Mouse (Mus musculus): ENCODE measurements around the gene Gchfr. TPM values are rescaled to one million over a fixed set of nuclear protein-coding genes. Genes with fewer than 3 reads are reported as not detected.

Gchfr gene
- polyA plus RNA-seq, 1 experiment from 2014 or later = not detected

- no peaks in the 10 kb centered on the region for H3K36me3 ChIP-seq (ENCODE audit: inconsistent target)
- no peaks in the 10 kb centered on the region for H3K79me2 ChIP-seq (ENCODE audit: inconsistent target)
- WGBS (ENCODE audit: missing documents) = 15% methylated on average over 2 of the region's 3 CpGs
- no peak overlapping the region for H3K4me3 ChIP-seq (ENCODE audit: inconsistent target)
- no peak overlapping the region for H3K27ac ChIP-seq
Observed at GRCm38 (mm10) chr2:119163135-119163534, 4.4 kb upstream of the Gchfr start.

GRCm38 (mm10) chr2:119163999-119164398 lies 3.6 kb upstream of the Gchfr start:
- no peaks in the 10 kb centered on the region for H3K79me2 ChIP-seq (ENCODE audit: inconsistent target)
- H3K4me3 ChIP-seq (ENCODE audit: inconsistent target) = no peak overlapping the region
- H3K27ac ChIP-seq = no peak overlapping the region
- H3K36me3 ChIP-seq (ENCODE audit: inconsistent target) = no peaks in the 10 kb centered on the region
- WGBS (ENCODE audit: missing documents) = 95% methylated on average over 4 of the region's 4 CpGs

GRCm38 (mm10) chr2:119165401-119165800 lies 2.2 kb upstream of the Gchfr start:
- Histone ChIP-seq H3K36me3 (ENCODE audit: inconsistent target) (no peaks in the 10 kb centered on the region), H3K79me2 (ENCODE audit: inconsistent target) (no peaks in the 10 kb centered on the region), H3K4me3 (ENCODE audit: inconsistent target) (no peak overlapping the region), H3K27ac (no peak overlapping the region)

GRCm38 (mm10) chr2:119167866-119168256 lies 288 bp downstream of the Gchfr start:
- H3K27ac ChIP-seq = no peak overlapping the region
- WGBS (ENCODE audit: missing documents) = 19% methylated on average over 25 of the region's 26 CpGs
- H3K36me3 ChIP-seq (ENCODE audit: inconsistent target) = no peaks in the 10 kb centered on the region
- no peaks in the 10 kb centered on the region for H3K79me2 ChIP-seq (ENCODE audit: inconsistent target)
- H3K4me3 ChIP-seq (ENCODE audit: inconsistent target) = no peak overlapping the region; the same call in 1 of the 2 replicates

- Histone ChIP-seq H3K36me3 (ENCODE audit: inconsistent target) (no peaks in the 10 kb centered on the region), H3K27ac (no peak overlapping the region), H3K4me3 (ENCODE audit: inconsistent target) (no peak overlapping the region), H3K79me2 (ENCODE audit: inconsistent target) (no peaks in the 10 kb centered on the region)
- WGBS (ENCODE audit: missing documents) = 85% methylated on average over 2 of the region's 2 CpGs
Observed at GRCm38 (mm10) chr2:119170282-119170681, 2.7 kb downstream of the Gchfr start.

- no peak overlapping the region for H3K27ac ChIP-seq
- no peak overlapping the region for H3K4me3 ChIP-seq (ENCODE audit: inconsistent target)
- 87% methylated on average over 8 of the region's 8 CpGs for WGBS (ENCODE audit: missing documents)
- no peaks in the 10 kb centered on the region for H3K36me3 ChIP-seq (ENCODE audit: inconsistent target)
- no peaks in the 10 kb centered on the region for H3K79me2 ChIP-seq (ENCODE audit: inconsistent target)
Observed at GRCm38 (mm10) chr2:119171574-119171973, 4.0 kb downstream of the Gchfr start.

- 94% methylated on average over 7 of the region's 7 CpGs for WGBS (ENCODE audit: missing documents)
- H3K27ac ChIP-seq = no peak overlapping the region
Observed at GRCm38 (mm10) chr2:119172446-119172845, 4.9 kb downstream of the Gchfr start.

GRCm38 (mm10) chr2:119172862-119173576 lies 5.4 kb downstream of the Gchfr start:
- H3K27ac ChIP-seq = no peak overlapping the region
- no peaks in the 10 kb centered on the region for H3K79me2 ChIP-seq (ENCODE audit: inconsistent target)
- H3K4me3 ChIP-seq (ENCODE audit: inconsistent target) = no peak overlapping the region
- WGBS (ENCODE audit: missing documents) = 60% methylated on average over 13 of the region's 13 CpGs
- no peaks in the 10 kb centered on the region for H3K36me3 ChIP-seq (ENCODE audit: inconsistent target)

More at GRCm38 (mm10) chr2:119172446-119172845, 4.9 kb downstream of the Gchfr start:
- Histone ChIP-seq H3K36me3 (ENCODE audit: inconsistent target) (no peaks in the 10 kb centered on the region), H3K79me2 (ENCODE audit: inconsistent target) (no peaks in the 10 kb centered on the region), H3K4me3 (ENCODE audit: inconsistent target) (no peak overlapping the region)

GRCm38 (mm10) chr2:119173991-119174651 lies 6.5 kb downstream of the Gchfr start, which contains the start of gene Gm14137:
Gene Gm14137 (plus strand): TSS chr2:119174509.
- no peak within 1 kb of the TSS for H3K27ac ChIP-seq

GRCm38 (mm10) chr2:119174866-119175265 lies 7.3 kb downstream of the Gchfr start:
- no peak overlapping the region for H3K4me3 ChIP-seq (ENCODE audit: inconsistent target)
- peaks cover 16% of the 10 kb centered on the region; the same call in 1 of the 2 replicates for H3K36me3 ChIP-seq (ENCODE audit: inconsistent target)
- 97% methylated on average over 14 of the region's 14 CpGs for WGBS (ENCODE audit: missing documents)
- H3K79me2 ChIP-seq (ENCODE audit: inconsistent target) = no peaks in the 10 kb centered on the region
- no peak overlapping the region for H3K27ac ChIP-seq

More at GRCm38 (mm10) chr2:119173991-119174651, 6.5 kb downstream of the Gchfr start, which contains the start of gene Gm14137:
- WGBS (ENCODE audit: missing documents) = 85% methylated on average over 8 of the region's 8 CpGs
- no peaks in the 10 kb centered on the region for H3K79me2 ChIP-seq (ENCODE audit: inconsistent target)
- H3K36me3 ChIP-seq (ENCODE audit: inconsistent target) = peaks cover 8% of the 10 kb centered on the region; the same call in 1 of the 2 replicates
- no peak within 1 kb of the TSS for H3K4me3 ChIP-seq (ENCODE audit: inconsistent target)

- no peak overlapping the region for H3K27ac ChIP-seq
- 84% methylated on average over 6 of the region's 6 CpGs for WGBS (ENCODE audit: missing documents)
- H3K79me2 ChIP-seq (ENCODE audit: inconsistent target) = no peaks in the 10 kb centered on the region
- no peak overlapping the region for H3K4me3 ChIP-seq (ENCODE audit: inconsistent target)
- peaks cover 23% of the 10 kb centered on the region; the same call in 1 of the 2 replicates for H3K36me3 ChIP-seq (ENCODE audit: inconsistent target)
Observed at GRCm38 (mm10) chr2:119175614-119176013, 8.0 kb downstream of the Gchfr start.

GRCm38 (mm10) chr2:119176761-119177160 lies 9.2 kb downstream of the Gchfr start:
- Histone ChIP-seq H3K27ac (no peak overlapping the region), H3K79me2 (ENCODE audit: inconsistent target) (no peaks in the 10 kb centered on the region), H3K36me3 (ENCODE audit: inconsistent target) (peaks cover 26% of the 10 kb centered on the region; the same call in 1 of the 2 replicates), H3K4me3 (ENCODE audit: inconsistent target) (no peak overlapping the region)
- 93% methylated on average over 3 of the region's 3 CpGs for WGBS (ENCODE audit: missing documents)

GRCm38 (mm10) chr2:119177384-119177939 lies 9.9 kb downstream of the Gchfr start:
- H3K4me3 ChIP-seq (ENCODE audit: inconsistent target) = no peak overlapping the region
- WGBS (ENCODE audit: missing documents) = 83% methylated on average over 5 of the region's 5 CpGs

GRCm38 (mm10) chr2:119182914-119183313 lies 15.3 kb downstream of the Gchfr start:
- no peak overlapping the region for H3K27ac ChIP-seq
- peaks cover 59% of the 10 kb centered on the region; the same call in 1 of the 2 replicates for H3K36me3 ChIP-seq (ENCODE audit: inconsistent target)
- no peaks in the 10 kb centered on the region for H3K79me2 ChIP-seq (ENCODE audit: inconsistent target)
- WGBS (ENCODE audit: missing documents) = 94% methylated on average over 7 of the region's 7 CpGs
- no peak overlapping the region for H3K4me3 ChIP-seq (ENCODE audit: inconsistent target)

More at GRCm38 (mm10) chr2:119177384-119177939, 9.9 kb downstream of the Gchfr start:
- no peaks in the 10 kb centered on the region for H3K79me2 ChIP-seq (ENCODE audit: inconsistent target)
- no peak overlapping the region for H3K27ac ChIP-seq
- H3K36me3 ChIP-seq (ENCODE audit: inconsistent target) = peaks cover 26% of the 10 kb centered on the region; the same call in 1 of the 2 replicates

All from macrophage (primary cell).